Mouse (Mus musculus): ENCODE data around the gene Gm11541. TPM values are rescaled to one million over a fixed set of nuclear protein-coding genes. Genes with fewer than 3 reads are reported as not detected.

The Gm11541 gene
- total RNA-seq, 2 experiments from 2014 or later = not detected

GRCm38 (mm10) chr11:94646457-94646856 is 57.8 kb downstream of the Gm11541 start:
- intact Hi-C loops (cut with DNase I) = no loop called here
- DNase-seq (ENCODE audit: low spot score in 2 of 2) = no peak

Other genes with a start within 250 kb of the Gm11541 start
- 10 to 100 TPM; 83.4 to 92.5 TPM for gene Cacna1g, start 230.3 kb downstream of the Gm11541 start, total RNA-seq (2021)
- under 1 TPM; 0.27 to 0.69 TPM for gene Spata20, start 218.3 kb downstream of the Gm11541 start, total RNA-seq (2021)
- under 1 TPM; 0.73 to 0.92 TPM for gene Epn3, start 204.5 kb downstream of the Gm11541 start, total RNA-seq (2021)
- 1 to 10 TPM; 2.9 to 5.3 TPM for gene Mycbpap, start 182.8 kb downstream of the Gm11541 start, total RNA-seq (2021)
- 10 to 100 TPM; 12.9 to 14.1 TPM for gene Rsad1, start 155.2 kb downstream of the Gm11541 start, total RNA-seq (2021)
- under 1 TPM in 1 of 2 experiments, not detected in 1; 0.21 TPM for gene Chad, start 139.5 kb downstream of the Gm11541 start, total RNA-seq (2021)
- 10 to 100 TPM; 13.6 to 16.6 TPM for gene Acsf2, start 102.6 kb downstream of the Gm11541 start, total RNA-seq (2021)
- gene Lrrc59, start 74.7 kb downstream of the Gm11541 start, total RNA-seq (2021) = 10 to 100 TPM; 84.2 to 90.4 TPM
- 10 to 100 TPM; 72.1 to 74.6 TPM for gene Mrpl27, start 50.7 kb downstream of the Gm11541 start, total RNA-seq (2021)
- gene Eme1, start 50.5 kb downstream of the Gm11541 start, total RNA-seq (2021) = under 1 TPM in 1 of 2 experiments, not detected in 1; 0.32 TPM
- gene Xylt2, start 27.0 kb downstream of the Gm11541 start, total RNA-seq (2021) = 10 to 100 TPM; 21.8 to 23.7 TPM
- under 1 TPM in 1 of 2 experiments, not detected in 1; 0.46 TPM for gene Cdc34b, start 37.3 kb upstream of the Gm11541 start, total RNA-seq (2021)
- gene Tmem92, start 78.2 kb upstream of the Gm11541 start, total RNA-seq (2021) = not detected
- 10 to 100 TPM; 22.8 to 31.9 TPM for gene Col1a1, start 231.7 kb upstream of the Gm11541 start, total RNA-seq (2021)

Data from left cerebral cortex, postnatal 25 days (tissue).